Comparison of ENCODE assay signal across 11 mouse cellular contexts in genomic region chr2:34569131-34569530, GRCm38 (mm10).
DNase-seq lines count a peak whose midpoint lies in the region; ATAC-seq lines count a peak whose summit lies in the region.
"Had no signal": no experiment of that assay in that cellular context is flagged by ENCODE, and none has a peak within 500 bp of the region (broad histone marks: within the 10 kb centered on the region; RNA-seq: fewer than 3 reads in every experiment).

No protein-coding gene starts in this region.

- DNase-seq in cerebellum, postnatal 10 days: peak; percentile 57 to 71
- DNase-seq in cerebellum, postnatal 4 days (ENCODE audit: low spot score in 2 of 2): no peak
- peak; percentile 25 for DNase-seq in layer of hippocampus, adult 9-11 months
- DNase-seq in layer of hippocampus, adult 9-10 months (ENCODE audit: low spot score): no peak
- peak; percentile 66 for DNase-seq in adrenal gland, postnatal 10 days
- DNase-seq in left cerebral cortex, postnatal 36 days (ENCODE audit: low spot score in 2 of 2): peak; percentile 41 to 49
- DNase-seq in liver, embryonic 11.5 days (ENCODE audit: low spot score): no peak

- no peaks in the 10 kb centered on the region for H3K36me3 ChIP-seq in liver, embryonic 11.5 days (ENCODE audit: control insufficient read depth, insufficient read depth, low read length)

- H3K9ac ChIP-seq in liver, embryonic 11.5 days (ENCODE audit: low read depth, low read length): no peak overlapping the region
- H3K9ac ChIP-seq: embryonic facial prominence, embryonic 13.5 days had no signal

- no peak overlapping the region for H3K4me3 ChIP-seq in liver, embryonic 11.5 days (ENCODE audit: low read depth, low read length)
- H3K4me3 ChIP-seq: embryonic facial prominence, embryonic 13.5 days; megakaryocyte, embryonic 14.5 days had no signal

- H3K4me1 ChIP-seq in liver, embryonic 11.5 days (replicated peaks; ENCODE audit: control insufficient read depth, insufficient read depth, low read length): no peaks in the 10 kb centered on the region
- H3K4me1 ChIP-seq: megakaryocyte, embryonic 14.5 days had no signal

- no peaks in the 10 kb centered on the region for H3K9me3 ChIP-seq in liver, embryonic 11.5 days (ENCODE audit: control insufficient read depth, low read length)
- H3K9me3 ChIP-seq: embryonic facial prominence, embryonic 13.5 days; megakaryocyte, embryonic 14.5 days had no signal

- no peaks in the 10 kb centered on the region for H3K27me3 ChIP-seq in liver, embryonic 11.5 days (replicated peaks; ENCODE audit: control insufficient read depth, insufficient read depth, low read length)
- H3K27me3 ChIP-seq: embryonic facial prominence, embryonic 13.5 days; megakaryocyte, embryonic 14.5 days had no signal

- no peak for ATAC-seq in megakaryocyte progenitor cell, adult 5-6 weeks (replicated peaks; ENCODE audit: poor library complexity)
- no peak for ATAC-seq in liver, embryonic 11.5 days (replicated peaks; ENCODE audit: low FRiP score)

- H3K27ac ChIP-seq in liver, embryonic 11.5 days (ENCODE audit: low read depth, low read length): no peak overlapping the region
- H3K27ac ChIP-seq: kidney, postnatal 0 days had no signal

- no peak overlapping the region for H3K4me2 ChIP-seq in liver, embryonic 11.5 days
- H3K4me2 ChIP-seq: embryonic facial prominence, embryonic 13.5 days had no signal

- intact Hi-C loops in left cerebral cortex, postnatal 36 days (cut with DNase I): no loop called here

- WGBS in liver, embryonic 11.5 days: 71% methylated on average over 5 of the region's 5 CpGs

Comparison
In these comparisons a context has a peak if more than half of its experiments do, and no peak if none do; other contexts are left out.
1. DNase-seq: peak in cerebellum, postnatal 10 days (2 of 2), layer of hippocampus, adult 9-11 months (single experiment), adrenal gland, postnatal 10 days (single experiment) and left cerebral cortex, postnatal 36 days (2 of 2); none in cerebellum, postnatal 4 days (0 of 2), layer of hippocampus, adult 9-10 months (single experiment) and liver, embryonic 11.5 days (single experiment).